Comparison of ENCODE assay signal across 19 mouse cellular contexts in genomic region chr10:13249126-13249525, GRCm38 (mm10). TPM values are rescaled to one million over a fixed set of nuclear protein-coding genes. Genes with fewer than 3 reads are reported as not detected.
A peak's percentile ranks its signal among the peaks of the same experiment; 100 is the strongest.
DNase-seq lines count a peak whose midpoint lies in the region; ATAC-seq lines count a peak whose summit lies in the region.
"Had no signal": no experiment of that assay in that cellular context is flagged by ENCODE, and none has a peak within 500 bp of the region (broad histone marks: within the 10 kb centered on the region; RNA-seq: fewer than 3 reads in every experiment).

No protein-coding gene starts in this region.

- 93% methylated on average over 8 of the region's 8 CpGs for WGBS in midbrain, embryonic 11.5 days
- 93% methylated on average over 8 of the region's 8 CpGs for WGBS in midbrain, embryonic 16.5 days

- H3K27ac ChIP-seq in midbrain, embryonic 11.5 days (ENCODE audit: low read depth, low read length) = no peak overlapping the region
- H3K27ac ChIP-seq in midbrain, embryonic 16.5 days (ENCODE audit: low read length) = no peak overlapping the region

- H3K4me1 ChIP-seq in midbrain, embryonic 11.5 days (ENCODE audit: control insufficient read depth, insufficient read depth, low read length) = no peaks in the 10 kb centered on the region
- no peaks in the 10 kb centered on the region for H3K4me1 ChIP-seq in midbrain, embryonic 16.5 days (ENCODE audit: control insufficient read depth, insufficient read depth, low read length)

- peak; percentile 55 for DNase-seq in heart, adult 11 months
- DNase-seq in heart, adult 18-20 months = no peak
- peak; percentile 54 for DNase-seq in midbrain, embryonic 11.5 days (ENCODE audit: low spot score, missing footprints)
- DNase-seq: adrenal gland, adult 2 months; adrenal gland, adult 8-10 months; adrenal gland, postnatal 10 days; adrenal gland, postnatal 14 days; adrenal gland, postnatal 25 days; adrenal gland, postnatal 36 days; B cell, adult 2 months; cerebellum, adult 11 months; cerebellum, adult 11-12 months; cerebellum, adult 18-20 months had no signal

- H3K9ac ChIP-seq in midbrain, embryonic 11.5 days (ENCODE audit: low read length) = no peak overlapping the region
- no peak overlapping the region for H3K9ac ChIP-seq in midbrain, embryonic 16.5 days (ENCODE audit: low read depth, low read length)

- H3K4me2 ChIP-seq in midbrain, embryonic 11.5 days = no peak overlapping the region
- H3K4me2 ChIP-seq in midbrain, embryonic 16.5 days (ENCODE audit: low read length) = no peak overlapping the region

- H3K9me3 ChIP-seq in midbrain, embryonic 11.5 days (ENCODE audit: control insufficient read depth, low read length) = no peaks in the 10 kb centered on the region
- no peaks in the 10 kb centered on the region for H3K9me3 ChIP-seq in midbrain, embryonic 16.5 days (replicated peaks; ENCODE audit: control insufficient read depth, low read length, poor library complexity, severe bottlenecking)
- H3K9me3 ChIP-seq: G1E had no signal

- no peaks in the 10 kb centered on the region for H3K36me3 ChIP-seq in midbrain, embryonic 11.5 days (ENCODE audit: control insufficient read depth, insufficient read depth, low read length)
- H3K36me3 ChIP-seq in midbrain, embryonic 16.5 days (ENCODE audit: control insufficient read depth, insufficient read depth, low read length) = no peaks in the 10 kb centered on the region
- H3K36me3 ChIP-seq: G1E had no signal

- no peaks in the 10 kb centered on the region for H3K27me3 ChIP-seq in midbrain, embryonic 11.5 days (ENCODE audit: control insufficient read depth, insufficient read depth, low read length)
- H3K27me3 ChIP-seq in midbrain, embryonic 16.5 days (ENCODE audit: control insufficient read depth, insufficient read depth, low read depth, low read length) = no peaks in the 10 kb centered on the region
- H3K27me3 ChIP-seq: CH12.LX, Patski had no signal

- no peak overlapping the region for H3K4me3 ChIP-seq in midbrain, embryonic 11.5 days (ENCODE audit: low read depth, low read length)
- no peak overlapping the region for H3K4me3 ChIP-seq in midbrain, embryonic 16.5 days (ENCODE audit: low read depth, low read length)

- ATAC-seq in midbrain, embryonic 11.5 days (ENCODE audit: low FRiP score) = no peak
- no peak for ATAC-seq in midbrain, embryonic 16.5 days
- ATAC-seq: activated CD4-positive, CD25-positive, alpha-beta regulatory T cell, adult 4 months; CD4-positive, CD25-positive, alpha-beta regulatory T cell, adult 4 months; Patski had no signal

RNA-seq across cellular contexts. Expression of gene Ltv1, which starts 56.2 kb away (rescaled TPM):
- 10 to 100 TPM; 22.5 to 23.3 TPM for total RNA-seq in heart, adult 18-20 months (2021)
- polyA plus RNA-seq in midbrain, embryonic 11.5 days (2014; fragmentation: Nextera tagmentation; extraction: Ambion mirVana) = 77.6 and 83.1 TPM in 2 replicates
- polyA plus RNA-seq in midbrain, embryonic 16.5 days (2015; fragmentation: Nextera tagmentation; extraction: Ambion mirVana) = 33.8 and 35.8 TPM in 2 replicates

Comparison
In these comparisons a context has a peak if more than half of its experiments do, and no peak if none do; other contexts are left out.
1. DNase-seq: peak in heart, adult 11 months (single experiment) and midbrain, embryonic 11.5 days (single experiment); none in heart, adult 18-20 months (0 of 2).